In the genomic region with DNA sequence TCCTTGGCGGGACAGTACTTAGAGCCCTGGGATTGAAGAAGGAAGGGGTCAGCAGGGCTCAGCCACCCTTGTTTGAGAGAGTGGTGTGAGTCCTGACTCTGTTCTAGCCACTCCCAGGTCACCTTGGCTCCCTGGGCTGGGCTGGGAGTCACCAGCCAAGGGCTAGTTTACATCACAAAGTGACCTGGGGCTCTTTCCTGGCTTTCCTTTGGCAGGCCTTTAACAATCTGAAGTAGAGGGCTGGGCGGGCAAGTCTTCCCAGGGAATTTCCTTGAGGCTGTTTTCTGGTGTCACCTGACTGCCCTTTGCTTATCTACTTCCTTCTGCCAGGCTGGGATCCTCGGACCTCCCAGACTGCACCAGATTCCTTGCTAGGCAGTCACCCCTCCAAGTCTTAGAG, we compare ENCODE assay signal across 19 mouse cellular contexts. TPM values are rescaled to one million over a fixed set of nuclear protein-coding genes. Genes with fewer than 3 reads are reported as not detected.
DNase-seq lines count a peak whose midpoint lies in the region; ATAC-seq and TF ChIP-seq lines count a peak whose summit lies in the region.
"Had no signal": no experiment of that assay in that cellular context is flagged by ENCODE, and none has a peak within 500 bp of the region (broad histone marks: within the 10 kb centered on the region; RNA-seq: fewer than 3 reads in every experiment).

No protein-coding gene starts in this region.

- peak; percentile 24; the same call in 1 of the 2 replicates for ATAC-seq in kidney, embryonic 16.5 days (ENCODE audit: low FRiP score, low TSS enrichment)
- peak; percentile 21 for ATAC-seq in lung, postnatal 0 days
- ATAC-seq: forebrain, embryonic 16.5 days; inflammation-experienced regulatory T-cells, adult 6 months; liver, postnatal 0 days; midbrain, embryonic 15.5 days had no signal

- no peak overlapping the region for H3K4me3 ChIP-seq in kidney, embryonic 16.5 days (ENCODE audit: low read length)
- no peak overlapping the region for H3K4me3 ChIP-seq in lung, postnatal 0 days (ENCODE audit: low read depth, low read length)
- H3K4me3 ChIP-seq: midbrain, embryonic 15.5 days; neural tube, embryonic 12.5 days had no signal

- no peaks in the 10 kb centered on the region for H3K36me3 ChIP-seq in kidney, embryonic 16.5 days (ENCODE audit: insufficient read depth, low read length)
- no peaks in the 10 kb centered on the region for H3K36me3 ChIP-seq in lung, postnatal 0 days (ENCODE audit: insufficient read depth, low read length)
- H3K36me3 ChIP-seq: midbrain, embryonic 15.5 days; neural tube, embryonic 12.5 days had no signal

- TF ChIP-seq EP300 in lung, postnatal 0 days (IDR thresholded peaks at IDR 0.05): no peak

- H3K4me1 ChIP-seq in kidney, embryonic 16.5 days (ENCODE audit: insufficient read depth, low read length): peaks cover 22% of the 10 kb centered on the region
- peaks cover 26% of the 10 kb centered on the region; the same call in 1 of the 2 replicates for H3K4me1 ChIP-seq in lung, postnatal 0 days (ENCODE audit: insufficient read depth, low read depth, low read length)
- H3K4me1 ChIP-seq: midbrain, embryonic 15.5 days; neural tube, embryonic 12.5 days had no signal

- H3K27ac ChIP-seq in kidney, embryonic 16.5 days (ENCODE audit: low read length): no peak overlapping the region; the same call in 1 of the 2 replicates
- H3K27ac ChIP-seq in lung, postnatal 0 days (ENCODE audit: low read length): 0 out of 2 replicates have a peak overlapping the region, but pooled peaks have one; percentile 34
- H3K27ac ChIP-seq: midbrain, embryonic 15.5 days; neural tube, embryonic 12.5 days had no signal

- H3K4me2 ChIP-seq in kidney, embryonic 16.5 days (replicated peaks; ENCODE audit: low read depth, low read length): no peak overlapping the region
- H3K4me2 ChIP-seq in lung, postnatal 0 days (replicated peaks; ENCODE audit: low read depth, low read length): no peak overlapping the region
- H3K4me2 ChIP-seq: midbrain, embryonic 15.5 days; neural tube, embryonic 12.5 days had no signal

- H3K27me3 ChIP-seq in kidney, embryonic 16.5 days (ENCODE audit: insufficient read depth, low read length): no peaks in the 10 kb centered on the region
- H3K27me3 ChIP-seq in lung, postnatal 0 days (replicated peaks; ENCODE audit: insufficient read depth, low read length): no peaks in the 10 kb centered on the region
- H3K27me3 ChIP-seq: midbrain, embryonic 15.5 days; neural tube, embryonic 12.5 days had no signal

- H3K9me3 ChIP-seq in kidney, embryonic 16.5 days (ENCODE audit: low read length): no peaks in the 10 kb centered on the region
- H3K9me3 ChIP-seq in lung, postnatal 0 days (ENCODE audit: low read length): no peaks in the 10 kb centered on the region
- H3K9me3 ChIP-seq: midbrain, embryonic 15.5 days; neural tube, embryonic 12.5 days had no signal

- H3K9ac ChIP-seq in kidney, embryonic 16.5 days (replicated peaks; ENCODE audit: low read length): no peak overlapping the region
- H3K9ac ChIP-seq in lung, postnatal 0 days (replicated peaks; ENCODE audit: low read depth): no peak overlapping the region
- H3K9ac ChIP-seq: liver, postnatal 0 days; midbrain, embryonic 15.5 days; neural tube, embryonic 12.5 days had no signal

- 21% methylated on average over 3 of the region's 3 CpGs for WGBS in kidney, embryonic 16.5 days
- WGBS in lung, postnatal 0 days: 25% methylated on average over 3 of the region's 3 CpGs

- DNase-seq in ovary, postnatal 36 days (ENCODE audit: low spot score): peak; percentile 10
- DNase-seq in ovary, postnatal 14 days (ENCODE audit: low spot score): no peak
- peak; percentile 82 for DNase-seq in lung, postnatal 0 days (ENCODE audit: low spot score)
- DNase-seq in right cerebral cortex, postnatal 36 days (ENCODE audit: low spot score in 2 of 2): no peak
- DNase-seq in frontal cortex, postnatal 14 days (ENCODE audit: low spot score in 2 of 2): no peak
- DNase-seq in B cell, adult 2 months: no peak
- DNase-seq in right cerebral cortex, postnatal 4 days: no peak
- DNase-seq: adrenal gland, adult 8-10 months; cerebellum, adult 9-10 months; embryo, embryonic 11 days; gastrocnemius, postnatal 10 days; heart, postnatal 36 days; liver, postnatal 0 days; retina, postnatal 1 day had no signal

- no peak for TF ChIP-seq CTCF in lung, postnatal 0 days (IDR thresholded peaks at IDR 0.05)

RNA-seq across cellular contexts. Expression of a gene that starts 20.3 kb away (rescaled TPM):
- 32.2 and 34.8 TPM in 2 replicates for polyA plus RNA-seq in kidney, embryonic 16.5 days (2015; fragmentation: Nextera tagmentation; extraction: Ambion mirVana)
- 12.1 and 14.5 TPM in 2 replicates for polyA plus RNA-seq in lung, postnatal 0 days (2015; fragmentation: Nextera tagmentation; extraction: Ambion mirVana)

Comparison
In these comparisons a context has a peak if more than half of its experiments do, and no peak if none do; other contexts are left out.
1. DNase-seq: peak in ovary, postnatal 36 days (single experiment) and lung, postnatal 0 days (single experiment); none in ovary, postnatal 14 days (single experiment), right cerebral cortex, postnatal 36 days (0 of 2), frontal cortex, postnatal 14 days (0 of 2), B cell, adult 2 months (0 of 2) and right cerebral cortex, postnatal 4 days (single experiment).